Mouse (Mus musculus): Measurements from ENCODE around the gene Borcs8.

The Borcs8 gene

GRCm38 (mm10) chr8:70139026-70139857 is at the start of gene Borcs8, which contains the start of the genes Rfxank and Mef2b:
TSS of gene Borcs8 (plus strand) at chr8:70139499.
TSS of gene Rfxank (minus strand) at chr8:70139154.
TSS of gene Mef2b (plus strand) at chr8:70139711.
- peak; percentile 100 for DNase-seq

GRCm38 (mm10) chr8:70092786-70093185 is 46.5 kb upstream of the Borcs8 start:
- DNase-seq, result no peak

- no peak for DNase-seq
Measured at GRCm38 (mm10) chr8:70099276-70099675, 40.0 kb upstream of the Borcs8 start.

- no peak for DNase-seq
Measured at GRCm38 (mm10) chr8:70100241-70100640, 39.1 kb upstream of the Borcs8 start.

DNA sequence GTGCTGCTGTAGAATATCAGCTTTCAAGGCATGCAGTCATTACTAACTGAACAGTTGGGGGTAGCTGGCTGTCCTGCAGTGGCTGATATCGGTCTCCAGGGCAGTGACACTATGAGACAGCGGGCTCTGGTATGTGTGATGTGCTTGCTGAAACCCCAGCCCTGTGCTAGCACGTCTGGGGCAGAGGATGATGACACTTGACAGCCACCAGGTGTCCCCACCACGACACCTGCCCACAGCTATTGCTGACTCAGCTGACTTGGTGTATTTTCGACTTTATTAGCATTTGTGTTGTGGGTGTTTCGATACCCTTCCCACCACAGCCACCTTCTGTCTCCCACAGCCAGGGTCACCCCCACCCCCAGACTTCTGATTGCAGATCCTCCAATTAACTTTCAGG is 34.8 kb upstream of the Borcs8 start:
- peak; percentile 71 for DNase-seq

- DNase-seq, result no peak
Measured at GRCm38 (mm10) chr8:70104922-70105321, 34.4 kb upstream of the Borcs8 start.

GRCm38 (mm10) chr8:70110451-70110850 is 28.8 kb upstream of the Borcs8 start:
- DNase-seq, result no peak

DNA sequence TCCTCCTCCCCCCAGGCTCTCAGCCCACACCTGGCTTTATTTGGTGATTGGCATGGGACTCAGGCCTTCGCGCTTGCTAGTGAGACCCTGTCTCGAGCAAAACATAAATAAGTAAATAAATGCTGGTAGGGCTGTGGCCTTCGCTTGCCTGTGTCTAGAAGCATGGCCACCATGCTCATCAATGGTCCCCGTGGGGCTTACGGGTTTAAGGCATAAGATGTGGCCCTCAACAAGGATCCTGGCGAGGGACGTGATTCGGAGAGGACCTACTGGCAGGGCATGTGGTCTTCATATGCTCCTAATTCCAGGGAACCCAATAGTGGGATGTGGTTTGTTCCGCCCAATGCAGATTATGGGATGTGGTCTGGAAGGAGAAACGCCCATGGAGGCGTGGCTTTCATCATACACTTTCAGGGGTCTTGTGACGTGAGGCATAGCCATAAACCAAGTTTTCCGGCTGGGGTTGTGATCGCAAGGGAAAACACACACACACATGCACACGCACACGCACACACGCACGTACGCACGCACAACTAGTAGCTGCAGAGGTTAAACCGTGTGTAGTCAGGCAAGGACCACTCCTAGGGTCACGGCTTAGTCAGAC is 28.0 kb upstream of the Borcs8 start:
- DNase-seq, result no peak

DNA sequence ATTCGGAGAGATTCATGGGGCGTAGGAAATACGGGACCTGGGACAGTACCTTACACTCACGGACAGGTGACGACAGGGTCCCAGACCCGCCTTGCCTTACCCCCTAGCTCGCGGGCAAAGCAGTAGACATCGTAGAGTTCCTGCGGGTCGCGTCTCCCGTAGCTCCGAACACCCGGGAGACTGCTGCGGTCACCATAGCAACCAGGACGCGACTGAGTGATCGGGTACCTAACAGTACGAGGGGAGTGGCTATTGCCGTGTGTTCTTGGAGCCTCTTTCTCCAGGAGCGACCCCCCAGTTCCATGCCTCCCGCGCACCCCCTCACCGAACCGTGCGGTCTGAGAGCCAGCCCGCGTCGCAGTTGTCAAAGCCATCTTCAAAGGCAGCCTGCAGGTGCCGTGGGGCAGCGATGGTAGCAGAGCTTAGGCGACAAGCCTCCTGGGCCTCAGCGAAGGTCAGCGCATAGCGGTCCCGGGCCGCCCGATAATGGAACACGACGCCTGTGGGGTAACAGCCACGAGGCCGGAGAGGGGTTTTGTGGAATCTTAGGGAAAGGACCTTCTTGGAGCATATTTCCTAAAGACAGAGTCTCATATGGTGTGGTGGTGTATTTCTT is 26.8 kb upstream of the Borcs8 start:
- peak; percentile 23 for DNase-seq

DNA sequence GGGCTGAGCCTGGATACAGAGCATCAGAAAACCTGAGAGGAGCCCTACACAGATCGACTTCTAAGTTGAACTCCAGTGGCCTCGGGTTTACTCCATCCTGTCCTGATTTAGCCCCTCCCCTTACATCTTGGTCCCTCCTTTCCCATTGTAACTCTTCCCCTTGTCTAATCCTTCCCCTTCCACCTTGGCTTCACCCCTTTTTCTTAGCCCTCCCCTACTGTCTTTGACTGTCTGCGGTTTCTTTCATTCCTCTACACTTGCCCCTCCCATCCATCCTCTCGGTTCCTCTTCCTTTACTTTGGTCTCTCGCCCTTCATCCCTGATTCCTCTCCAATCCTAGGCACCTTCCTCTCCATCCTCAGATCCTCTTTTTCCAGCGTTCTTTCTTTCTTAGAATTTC is 24.8 kb upstream of the Borcs8 start:
- no peak for DNase-seq

DNA sequence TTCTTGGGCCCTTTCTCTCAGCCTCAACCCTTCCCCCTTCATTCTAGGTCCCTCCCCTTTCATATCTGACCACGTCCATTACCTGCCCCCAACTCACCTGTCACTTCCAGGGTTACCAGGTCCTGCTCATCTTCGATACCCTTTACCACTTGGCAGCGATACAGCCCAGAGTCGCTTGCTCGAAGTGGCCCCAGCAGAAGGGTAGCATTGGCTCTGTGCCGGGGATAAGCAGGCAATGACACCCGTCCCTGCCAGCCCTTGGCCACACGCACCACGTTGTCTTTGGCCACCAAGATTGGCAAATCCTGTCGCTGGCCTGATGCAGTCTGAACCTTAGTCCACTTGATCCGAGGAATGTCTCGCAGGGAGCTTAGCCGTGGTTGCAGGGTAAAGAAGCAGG is 24.4 kb upstream of the Borcs8 start:
- DNase-seq, result no peak

GRCm38 (mm10) chr8:70117611-70118010 is 21.7 kb upstream of the Borcs8 start:
- DNase-seq, result peak; percentile 37

DNA sequence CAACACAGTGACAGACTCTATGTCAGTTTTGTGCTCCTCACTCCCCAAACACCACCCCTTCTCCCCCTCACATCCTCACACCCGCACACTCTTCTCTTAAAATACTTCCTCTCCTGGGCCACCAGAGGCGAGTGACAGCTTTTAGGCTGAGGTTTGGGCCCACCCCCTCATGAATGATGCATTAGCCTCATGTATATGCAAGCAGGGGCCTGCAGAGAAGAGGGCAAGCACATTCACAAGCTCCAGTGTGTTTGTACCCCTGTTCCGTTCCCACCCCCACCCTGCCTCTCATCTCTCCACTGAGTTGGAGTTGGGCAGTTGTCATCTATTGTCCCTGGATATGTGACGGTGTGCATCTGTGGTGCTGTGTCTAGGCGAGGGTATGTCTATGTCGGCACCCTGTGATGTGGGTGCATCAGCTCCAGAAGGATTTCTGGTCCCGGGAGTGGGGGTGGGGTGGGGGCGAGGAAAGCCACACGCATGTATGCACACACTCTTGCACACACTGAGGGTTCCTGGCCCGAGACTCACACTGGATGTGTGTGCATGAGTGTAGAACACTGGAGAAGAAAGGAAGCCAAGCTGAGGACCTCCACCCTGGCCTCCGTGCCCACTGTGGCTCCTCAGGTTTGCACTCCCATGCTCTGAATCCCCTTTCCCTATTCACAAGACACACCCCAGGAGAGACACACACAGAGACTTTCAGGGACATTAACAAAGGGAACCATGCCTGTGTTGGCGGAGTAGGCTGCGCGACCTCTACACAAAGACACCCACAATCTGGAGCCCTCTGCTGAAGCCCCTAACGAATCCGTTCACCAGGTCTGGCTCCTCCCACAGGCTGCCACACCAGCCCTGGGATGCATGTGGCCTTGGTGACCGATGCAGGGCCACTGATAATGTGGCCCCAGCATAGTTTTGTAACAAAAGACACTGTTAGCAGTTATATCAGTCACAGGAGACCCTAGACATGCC is 20.3 kb upstream of the Borcs8 start:
- no peak for DNase-seq

- DNase-seq, result peak; percentile 45
Measured at GRCm38 (mm10) chr8:70120667-70121066, 18.6 kb upstream of the Borcs8 start, which contains the start of gene Ncan. TSS of gene Ncan (minus strand) at chr8:70120873.

DNA sequence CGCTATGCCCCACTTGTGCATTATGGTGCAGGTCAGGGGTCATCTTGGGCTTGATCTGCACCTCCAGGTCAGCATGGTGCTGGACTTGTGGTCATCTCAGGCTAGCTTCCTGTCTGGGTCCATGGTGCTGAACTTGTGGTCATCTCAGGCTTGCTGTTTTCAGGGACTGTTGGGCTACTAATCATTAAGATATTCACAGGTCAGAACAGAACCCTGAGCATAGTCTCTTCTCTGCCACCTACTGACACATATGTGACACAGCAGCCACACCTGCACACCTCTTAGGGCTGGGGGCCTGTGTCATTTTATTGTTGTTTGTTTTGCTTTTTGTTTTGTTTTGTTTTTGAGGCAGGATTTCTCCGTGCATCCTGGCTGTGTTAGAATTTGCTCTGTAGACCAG is 16.4 kb upstream of the Borcs8 start:
- DNase-seq, result no peak

- no peak for DNase-seq
Measured at GRCm38 (mm10) chr8:70124992-70125391, 14.3 kb upstream of the Borcs8 start.

GRCm38 (mm10) chr8:70128435-70128834 is 10.9 kb upstream of the Borcs8 start:
- DNase-seq, result no peak

DNA sequence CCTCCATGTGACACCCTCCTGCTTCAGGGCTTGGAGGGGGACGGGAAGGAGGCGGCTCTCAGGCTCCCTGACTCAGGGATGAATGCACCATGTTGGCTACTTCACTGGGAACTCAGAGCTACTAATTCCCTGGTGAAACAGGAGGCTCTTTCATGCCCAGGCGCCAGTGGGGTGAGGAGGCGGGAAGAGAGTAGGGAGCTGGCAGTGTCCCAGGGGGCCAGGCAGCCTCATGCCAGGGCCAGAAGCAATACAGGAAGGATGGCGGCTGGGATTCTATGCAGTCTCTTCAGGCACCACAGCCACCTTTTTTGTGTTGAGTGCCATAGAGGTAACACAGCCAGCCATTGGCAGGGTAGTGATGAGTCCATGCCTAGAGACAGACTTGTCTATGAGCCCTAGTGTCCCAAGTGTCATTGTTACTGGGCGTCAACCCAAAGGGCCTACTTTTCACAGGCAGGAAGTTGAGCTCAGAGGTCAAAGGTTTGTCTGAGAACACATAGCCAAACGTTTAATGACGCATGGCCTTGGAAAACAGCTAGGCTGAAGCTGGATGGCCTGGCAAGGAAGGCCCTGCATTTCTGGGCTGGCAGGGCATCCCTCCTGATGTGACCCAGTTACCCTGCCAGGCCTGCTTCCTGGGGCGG is 9.9 kb upstream of the Borcs8 start:
- no peak for DNase-seq

GRCm38 (mm10) chr8:70130066-70130465 is 9.2 kb upstream of the Borcs8 start:
- DNase-seq, result no peak

GRCm38 (mm10) chr8:70131166-70131883 is 8.0 kb upstream of the Borcs8 start, which contains the start of gene Nr2c2ap:
TSS of gene Nr2c2ap (plus strand) at chr8:70131333.
- peak; percentile 89 for DNase-seq

DNA sequence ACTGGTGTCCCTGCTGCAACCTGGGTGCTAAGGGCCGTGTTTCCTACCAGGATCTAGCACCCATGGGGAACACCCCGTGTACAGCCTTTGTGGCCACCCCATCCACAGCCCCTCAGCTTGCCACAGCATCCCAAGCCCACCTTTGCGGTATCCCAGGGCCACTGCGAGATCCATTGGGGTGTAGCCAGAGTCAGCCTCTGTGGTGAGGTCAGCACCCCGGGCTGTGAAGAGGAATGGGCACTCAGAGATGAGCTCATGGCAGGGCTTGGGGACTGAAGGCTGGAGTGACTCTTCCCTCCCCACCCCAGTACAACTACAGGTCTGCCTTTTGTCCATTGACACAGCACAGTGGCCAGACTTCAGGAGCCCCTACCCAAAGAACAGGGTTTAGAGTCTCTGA is 5.2 kb upstream of the Borcs8 start:
- no peak for DNase-seq
